Mouse (Mus musculus) heart, postnatal 0 days (tissue): Measurements from ENCODE around the gene Hspb7.

Experiments used
- CTCF ChIP-seq: IDR thresholded peaks from 2 replicates; pipeline ENCODE4 v1.5.1; 2016; ENCODE audit warnings: antibody characterized with exemption, control low read depth, low read depth
- EP300 ChIP-seq: IDR thresholded peaks from 2 replicates; pipeline ENCODE4 v1.6.1; 2016; ENCODE audit warnings: antibody characterized with exemption, low read depth

DNA sequence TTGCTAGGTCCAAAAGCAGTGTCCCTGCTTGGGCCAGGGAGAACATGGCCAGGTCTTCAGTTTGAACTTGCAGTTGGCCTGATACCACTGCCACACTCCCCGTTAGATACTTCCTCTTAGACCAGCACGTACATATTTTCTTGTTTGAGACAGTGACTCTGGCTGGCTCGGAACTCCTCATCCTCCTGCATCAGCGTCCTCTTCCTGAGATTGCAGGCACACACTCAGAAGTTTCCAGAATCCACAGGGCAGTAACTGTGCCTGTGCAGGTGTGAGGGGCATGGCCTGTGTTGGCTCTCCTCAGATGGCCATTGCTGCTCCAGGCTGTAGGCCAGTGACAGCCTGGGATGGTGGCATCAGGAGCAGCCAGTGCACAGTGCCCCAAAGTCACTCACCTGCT, 39.9 kb downstream of the Hspb7 start:
- TF ChIP-seq CTCF, result no peak
- no peak for TF ChIP-seq EP300
